Mouse (Mus musculus) embryonic stem cell, embryonic (primary cell): Measurements from ENCODE around the gene Dao.

Experiments used
- CTCF ChIA-PET, 4 experiments: fragments of 300-600 bp in 2 of 4; fragments of 350-600 bp in 2 of 4; sonication (Branson Sonifier 250); formaldehyde crosslinking; loops; one replicate each; lab custom pipeline; 2022; ENCODE audit warnings: inconsistent platforms in 2 of 4; lab: Charles Lee
- POLR2A ChIA-PET, 4 experiments: fragments of 300-600 bp in 2 of 4; fragments of 350-600 bp in 2 of 4; sonication (Branson Sonifier 250); formaldehyde crosslinking; loops; one replicate each; lab custom pipeline; 2022; ENCODE audit warnings: antibody characterized with exemption in 4 of 4, inconsistent platforms in 1 of 4; lab: Charles Lee

The Dao gene

DNA sequence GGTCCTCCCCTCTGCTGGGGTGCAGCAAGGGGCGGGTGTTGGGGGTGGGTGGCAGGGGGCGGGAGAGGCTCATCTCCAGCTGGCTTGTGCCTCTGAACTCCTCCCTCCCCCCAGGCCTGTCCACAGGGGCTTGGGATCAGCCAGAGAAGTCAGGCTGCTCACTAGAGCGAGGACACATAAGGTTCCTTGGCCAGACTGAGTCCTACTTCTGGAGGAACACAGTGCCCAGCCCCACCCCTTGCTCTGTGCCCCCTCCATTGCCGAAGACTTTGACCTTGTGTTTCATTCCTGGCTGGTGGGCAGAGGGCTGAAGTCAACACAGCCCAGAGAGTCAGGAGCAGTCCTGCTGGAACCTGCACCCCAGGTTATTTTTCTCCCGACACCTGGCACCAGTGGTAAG lies at the start of gene Dao:
Gene Dao, plus strand, starts transcription at position 162 of the 400 bp plus-strand sequence.
- CTCF ChIA-PET, result interaction anchor here in 1 of 4 experiments (0.6 kb wide), 1 partner anchor 121 kb away, joined by 4 read pairs; no protein-coding TSS in a partner anchor
- POLR2A ChIA-PET, result interaction anchor here in 1 of 4 experiments (1.2 kb wide), 1 partner anchor 44 kb away, joined by 3 read pairs; no protein-coding TSS in a partner anchor

DNA sequence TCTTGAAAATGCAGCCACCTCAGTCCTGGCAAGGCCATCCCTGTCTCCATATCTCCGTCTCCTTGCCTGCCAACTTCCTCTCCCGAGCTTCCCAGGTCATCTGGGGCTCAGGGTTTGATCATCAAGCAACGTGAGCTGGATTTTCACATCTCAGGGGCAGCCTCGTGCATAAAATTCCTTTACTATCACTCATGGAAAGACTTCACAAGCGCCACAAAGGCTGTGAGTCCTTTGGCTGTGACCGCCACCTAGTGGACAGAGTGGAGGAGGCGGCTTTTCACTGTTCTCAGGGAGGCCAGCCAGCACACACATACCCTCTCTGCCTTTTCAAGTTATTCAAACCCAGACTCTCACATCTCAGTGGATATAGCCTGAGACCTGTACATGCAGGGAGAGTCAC lies 49.1 kb upstream of the Dao start:
- ChIA-PET POLR2A (interaction anchor here in 2 of 4 experiments (0.6 to 2.3 kb wide), 22 partner anchors 8 to 181 kb away, joined by 3 to 19 read pairs (median 4); partner anchors contain the start of gene Iscu (in 1 of the 2)), CTCF (interaction anchor here (0.5 to 4.5 kb wide), 34 partner anchors 10 to 1366 kb away, joined by 3 to 69 read pairs (median 4); partner anchors contain the start of genes Iscu (in 1 of the 4) and Sart3 (in 1 of the 4))

DNA sequence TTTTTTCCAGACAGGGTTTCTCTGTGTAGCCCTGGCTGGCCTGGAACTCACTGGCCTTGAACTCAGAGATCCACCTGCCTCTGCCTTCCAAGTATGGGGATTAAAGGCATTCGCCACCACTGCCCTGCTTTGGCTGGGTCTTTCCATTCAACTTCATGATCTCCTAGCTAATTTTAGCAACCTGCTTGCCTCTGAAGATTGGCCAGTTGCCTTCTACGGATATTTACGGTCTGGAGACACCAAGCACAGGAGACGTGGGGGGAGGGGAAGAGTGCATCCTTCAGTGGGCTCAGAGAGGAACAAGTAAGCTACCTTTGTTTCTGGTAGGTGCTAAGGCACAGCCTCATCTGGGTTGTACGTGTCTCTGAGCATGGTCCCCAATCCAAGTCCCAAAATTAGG lies 48.2 kb upstream of the Dao start:
- CTCF ChIA-PET, result interaction anchor here (0.5 to 4.5 kb wide), 38 partner anchors 9 to 240 kb away, joined by 3 to 69 read pairs (median 4); partner anchors contain the start of genes Iscu (in 1 of the 4) and Sart3 (in 1 of the 4)

DNA sequence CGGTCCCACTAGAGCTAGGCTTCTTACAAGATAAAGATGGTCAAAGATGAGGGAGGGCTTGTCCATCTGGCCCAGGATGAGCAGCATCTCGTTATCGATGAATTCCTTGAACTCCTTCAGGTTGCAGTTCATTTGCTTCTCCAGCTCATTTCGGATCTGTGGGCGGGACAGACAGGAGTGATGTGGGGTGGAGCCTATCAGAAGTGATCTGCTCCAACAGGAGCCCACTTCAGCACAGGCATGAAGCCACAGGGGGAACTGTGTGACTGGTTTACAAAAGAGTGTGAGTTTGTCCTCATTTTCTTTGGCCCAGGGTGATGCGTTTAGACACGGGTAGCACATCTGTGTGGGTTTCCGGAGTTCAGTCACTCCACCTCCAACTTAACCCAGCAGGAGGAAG lies 47.8 kb upstream of the Dao start:
- ChIA-PET POLR2A (interaction anchor here in 3 of 4 experiments (0.5 to 2.3 kb wide), 31 partner anchors 9 to 370 kb away, joined by 3 to 19 read pairs (median 5); no protein-coding TSS in a partner anchor), CTCF (interaction anchor here (0.5 to 4.5 kb wide), 30 partner anchors 9 to 224 kb away, joined by 3 to 69 read pairs (median 4); no protein-coding TSS in a partner anchor)

More for the DNA sequence above, 48.2 kb upstream of the Dao start:
- POLR2A ChIA-PET, result interaction anchor here in 3 of 4 experiments (0.5 to 2.3 kb wide), 33 partner anchors 8 to 370 kb away, joined by 3 to 19 read pairs (median 5); no protein-coding TSS in a partner anchor

DNA sequence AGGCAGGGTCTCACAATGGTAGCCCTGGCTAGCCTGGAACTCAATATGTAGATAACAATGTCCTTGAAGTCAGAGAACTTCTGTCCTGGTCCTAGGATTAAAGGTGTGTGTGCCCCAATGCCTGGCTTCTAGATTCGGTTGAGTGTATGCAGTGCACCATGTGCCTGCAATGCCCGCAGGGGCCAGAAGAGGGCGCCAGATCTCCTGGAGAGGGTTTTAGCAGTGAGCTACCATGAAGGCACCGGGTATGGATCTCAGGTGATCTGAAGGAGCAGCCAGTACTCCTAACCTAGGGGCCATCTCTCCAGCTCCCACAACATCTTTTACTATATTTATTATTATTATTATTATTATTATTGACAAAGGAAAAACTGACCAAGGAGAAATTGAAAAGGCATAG lies 47.0 kb upstream of the Dao start:
- POLR2A ChIA-PET, result interaction anchor here in 3 of 4 experiments (0.5 to 2.2 kb wide), 30 partner anchors 8 to 210 kb away, joined by 3 to 12 read pairs (median 4); partner anchors contain the start of gene Ssh1 (in 1 of the 3)
- CTCF ChIA-PET, result interaction anchor here (0.5 to 4.5 kb wide), 71 partner anchors 8 to 1291 kb away, joined by 3 to 69 read pairs (median 4); partner anchors contain the start of gene Foxn4 (in 1 of the 4)

DNA sequence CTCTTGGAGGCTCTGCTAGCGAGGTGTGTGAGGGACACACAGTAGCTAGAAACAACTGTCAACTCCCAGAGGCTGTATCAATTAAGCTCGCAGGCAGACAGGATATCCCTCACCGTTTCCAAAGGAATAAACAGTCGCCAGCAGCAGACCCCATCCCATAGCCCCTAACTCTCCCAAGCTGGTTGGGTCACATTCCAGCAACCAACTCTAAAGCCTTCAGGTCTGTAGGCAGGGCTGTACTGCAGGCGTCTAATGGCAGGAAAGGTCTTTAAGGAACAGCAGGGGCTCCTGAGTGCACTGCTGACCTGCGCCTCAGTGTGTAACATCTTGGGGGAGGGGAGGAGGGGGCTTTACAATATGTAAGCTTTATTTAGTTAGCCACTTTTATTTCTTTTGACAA lies 44.5 kb upstream of the Dao start:
- ChIA-PET POLR2A (interaction anchor here in 3 of 4 experiments (0.6 to 16.3 kb wide), 25 partner anchors 9 to 197 kb away, joined by 3 to 428 read pairs (median 4); partner anchors contain the start of genes Dao (in 1 of the 3) and Ssh1 (in 1 of the 3)), CTCF (interaction anchor here (0.6 to 1.8 kb wide), 12 partner anchors 10 to 859 kb away, joined by 3 to 7 read pairs (median 3); partner anchors contain the start of gene Tmem211 (in 1 of the 4))

DNA sequence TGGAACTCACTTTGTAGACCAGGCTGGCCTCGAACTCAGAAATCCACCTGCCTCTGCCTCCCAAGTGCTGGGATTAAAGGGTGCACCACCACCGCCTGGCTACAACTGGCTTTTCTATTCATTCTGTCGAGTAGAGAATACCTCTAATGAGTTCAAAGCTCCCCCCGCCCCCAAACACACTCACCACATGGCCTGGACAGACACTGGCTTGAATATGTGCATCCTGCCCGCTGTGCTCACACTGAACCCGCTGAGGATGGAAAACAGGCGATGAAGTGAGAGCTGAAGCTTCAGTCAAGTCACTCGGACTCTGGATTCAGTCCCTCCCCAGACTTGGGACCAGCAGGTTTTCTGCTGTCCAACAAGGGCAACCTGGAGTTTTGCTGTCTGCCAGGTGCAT lies 43.1 kb upstream of the Dao start:
- ChIA-PET POLR2A (interaction anchor here in 2 of 4 experiments (0.6 to 16.3 kb wide), 22 partner anchors 8 to 171 kb away, joined by 3 to 428 read pairs (median 6); partner anchors contain the start of genes Coro1c (in 1 of the 2), Dao (in 1 of the 2) and Ung (in 1 of the 2)), CTCF (interaction anchor here (0.6 to 1.8 kb wide), 12 partner anchors 8 to 192 kb away, joined by 3 to 7 read pairs (median 3); no protein-coding TSS in a partner anchor)

DNA sequence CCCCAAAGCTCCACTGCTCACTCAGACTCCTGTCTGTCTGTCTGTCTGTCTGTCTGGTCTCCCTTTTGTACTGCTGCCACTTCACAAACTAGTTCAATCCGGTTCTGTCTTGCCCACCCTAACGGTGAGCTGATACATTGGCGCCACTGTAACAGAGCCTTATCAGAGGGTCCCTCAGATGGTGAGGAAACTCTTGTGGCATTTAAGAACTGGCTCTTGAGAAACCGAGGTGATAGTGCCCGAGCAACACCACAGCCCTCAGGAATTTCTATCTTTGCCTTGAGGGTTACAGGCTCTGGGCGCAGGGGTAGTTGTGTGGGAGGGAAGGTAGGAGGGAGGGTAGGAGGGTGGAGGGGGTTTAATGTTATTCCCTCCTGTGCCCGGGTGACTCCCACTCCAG lies 41.7 kb upstream of the Dao start:
- ChIA-PET CTCF (interaction anchor here in 2 of 4 experiments (0.8 to 1.5 kb wide), 3 partner anchors 11 to 85 kb away, joined by 3 to 4 read pairs (median 3); no protein-coding TSS in a partner anchor), POLR2A (interaction anchor here in 3 of 4 experiments (0.6 to 16.3 kb wide), 27 partner anchors 10 to 579 kb away, joined by 3 to 428 read pairs (median 6); partner anchors contain the start of gene Coro1c (in 2 of the 3))

DNA sequence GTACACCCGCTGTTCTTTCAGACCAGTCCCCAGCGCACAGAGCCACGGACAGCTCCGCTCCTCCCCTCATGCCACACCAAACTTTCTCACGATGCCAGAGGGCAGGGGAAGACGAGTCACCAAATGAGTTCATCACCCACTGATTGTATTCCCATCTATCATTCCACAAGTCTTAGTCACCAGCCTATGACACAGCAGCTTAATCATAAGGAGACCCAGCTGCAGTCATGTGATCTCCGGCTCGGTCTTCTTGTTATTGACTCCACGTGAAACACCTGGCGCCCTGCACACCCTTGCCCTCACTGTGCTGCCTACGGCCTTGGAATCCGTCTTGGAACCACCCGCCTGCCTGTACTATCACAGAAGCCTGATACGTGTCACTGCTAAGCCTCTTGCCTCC lies 38.5 kb upstream of the Dao start:
- POLR2A ChIA-PET, result interaction anchor here in 3 of 4 experiments (0.6 to 16.3 kb wide), 29 partner anchors 8 to 342 kb away, joined by 3 to 428 read pairs (median 7); partner anchors contain the start of genes Ssh1 (in 1 of the 3) and Ung (in 1 of the 3)
- CTCF ChIA-PET, result interaction anchor here (0.6 to 2.3 kb wide), 14 partner anchors 8 to 87 kb away, joined by 3 to 15 read pairs (median 4); no protein-coding TSS in a partner anchor

DNA sequence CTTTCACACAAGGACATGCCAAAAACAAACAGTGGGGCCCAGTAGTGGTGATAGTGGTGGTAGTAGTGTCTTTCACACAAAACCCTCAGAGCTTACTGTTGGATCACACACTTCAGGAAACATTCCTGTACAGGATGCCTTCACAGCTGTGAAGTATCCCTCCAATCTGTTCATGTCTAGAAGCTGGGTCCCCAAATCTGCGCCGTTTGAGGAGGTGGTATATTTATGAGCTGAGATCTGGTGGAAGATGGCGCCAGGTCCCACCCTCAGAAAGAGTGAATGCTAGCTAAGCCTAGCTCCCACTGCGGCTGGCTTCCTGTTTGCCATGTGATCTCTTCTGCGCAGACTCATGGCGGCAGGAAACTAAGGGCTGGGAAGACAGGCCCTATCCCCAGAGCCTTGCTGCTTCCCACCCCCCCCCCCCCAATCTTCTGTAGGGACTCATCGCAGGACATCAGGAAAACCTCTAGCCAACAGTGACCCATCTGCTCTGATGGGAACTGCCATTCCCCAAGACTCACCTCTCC lies 37.8 kb upstream of the Dao start:
- ChIA-PET POLR2A (interaction anchor here in 3 of 4 experiments (0.6 to 16.3 kb wide), 33 partner anchors 9 to 454 kb away, joined by 3 to 428 read pairs (median 5); partner anchors contain the start of gene Ssh1 (in 1 of the 3)), CTCF (interaction anchor here (0.6 to 2.3 kb wide), 13 partner anchors 9 to 162 kb away, joined by 3 to 10 read pairs (median 4); partner anchors contain the start of gene Coro1c (in 1 of the 4))

DNA sequence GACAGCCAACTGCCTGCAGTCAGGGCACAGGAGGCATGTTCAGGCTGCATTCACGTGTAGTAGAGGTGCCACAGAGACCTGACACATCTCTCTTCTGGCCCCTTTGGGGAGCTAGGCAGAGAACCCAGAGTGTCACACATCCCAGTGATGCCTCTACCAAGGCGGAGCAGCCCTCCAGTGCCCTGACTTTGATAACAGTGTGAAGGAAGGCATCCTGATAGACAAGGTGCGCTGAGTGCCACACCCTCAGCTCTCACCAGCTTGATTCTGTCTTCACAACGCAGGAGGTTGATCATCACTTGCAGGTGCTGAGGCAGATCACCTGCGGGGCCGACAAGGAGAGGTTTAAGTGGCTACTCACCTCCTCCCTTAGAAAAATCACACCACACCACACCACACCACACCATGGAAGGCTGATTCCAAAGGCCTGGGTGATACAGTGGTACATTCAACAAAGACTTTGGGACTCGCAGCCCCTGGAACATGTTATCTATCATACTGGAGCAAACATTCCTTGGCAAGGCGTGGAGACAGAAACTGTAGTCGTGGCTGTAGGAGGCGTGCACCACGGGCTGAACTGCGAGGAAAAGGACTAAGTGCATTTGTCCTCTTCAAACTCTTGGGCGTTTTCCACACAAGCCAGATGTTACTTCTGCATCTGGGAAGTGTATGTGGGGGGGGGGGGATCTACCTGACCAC lies 36.9 kb upstream of the Dao start:
- CTCF ChIA-PET, result interaction anchor here in 3 of 4 experiments (0.6 to 1.6 kb wide), 7 partner anchors 10 to 1976 kb away, joined by 3 to 5 read pairs (median 3); partner anchors contain the start of gene Coro1c (in 1 of the 3)
- POLR2A ChIA-PET, result interaction anchor here in 2 of 4 experiments (0.6 to 16.3 kb wide), 23 partner anchors 9 to 455 kb away, joined by 3 to 428 read pairs (median 5); partner anchors contain the start of gene Ssh1 (in 1 of the 2)

DNA sequence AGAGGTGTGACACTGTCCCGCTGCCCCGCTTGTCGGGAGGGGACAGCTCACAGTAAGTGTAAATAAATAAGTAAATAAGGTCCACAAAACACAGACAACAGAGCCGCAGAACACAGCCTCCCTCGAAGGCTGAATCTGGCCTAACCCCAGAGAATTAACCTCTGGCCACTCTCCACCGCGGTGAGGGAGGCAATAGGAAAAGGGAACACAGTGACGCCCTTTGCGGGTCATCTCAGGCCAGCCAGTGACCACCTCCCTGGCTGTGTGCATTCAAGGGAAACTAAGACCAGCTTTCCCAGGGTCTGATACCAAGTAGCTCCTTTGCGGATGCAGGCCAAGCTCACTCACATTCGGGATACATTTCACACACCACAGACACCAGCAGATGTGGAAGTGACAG lies 35.1 kb upstream of the Dao start:
- POLR2A ChIA-PET, result interaction anchor here in 2 of 4 experiments (0.6 to 16.4 kb wide), 14 partner anchors 5 to 1429 kb away, joined by 3 to 428 read pairs (median 6); partner anchors contain the start of genes Coro1c (in 1 of the 2) and Ssh1 (in 1 of the 2)
- CTCF ChIA-PET, result interaction anchor here in 2 of 4 experiments (0.9 to 1.4 kb wide), 3 partner anchors 9 to 13 kb away, joined by 3 to 5 read pairs (median 4); no protein-coding TSS in a partner anchor

DNA sequence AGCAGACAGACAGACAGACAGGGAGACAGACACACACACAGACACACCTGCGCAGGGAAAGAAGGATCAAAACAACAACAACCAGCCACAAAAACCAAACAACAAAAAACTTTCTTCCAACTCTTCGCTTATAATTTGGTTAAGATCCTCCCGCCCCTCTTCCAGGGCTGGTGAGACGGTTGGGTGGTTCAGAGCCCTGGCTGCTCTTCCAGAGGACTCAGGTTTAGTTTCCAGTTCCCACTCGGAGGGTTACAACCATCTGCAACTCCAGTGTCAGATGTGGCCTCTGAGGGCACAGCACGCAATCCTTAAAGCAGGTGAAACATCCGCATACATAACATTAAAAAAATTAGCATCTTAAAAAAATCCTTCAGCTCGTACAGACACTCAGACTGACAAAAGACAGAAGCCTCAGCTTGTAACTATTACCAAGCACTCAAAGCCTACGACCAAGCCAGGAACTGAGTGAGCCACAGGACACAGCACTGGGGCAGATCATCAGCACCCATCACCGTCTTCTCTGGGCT lies 32.0 kb upstream of the Dao start:
- CTCF ChIA-PET, result interaction anchor here (0.5 to 3.3 kb wide), 8 partner anchors 9 to 29 kb away, joined by 3 to 30 read pairs (median 4); no protein-coding TSS in a partner anchor
- POLR2A ChIA-PET, result interaction anchor here in 3 of 4 experiments (0.9 to 19.1 kb wide), 32 partner anchors 5 to 647 kb away, joined by 3 to 428 read pairs (median 6); partner anchors contain the start of genes Ssh1 (in 2 of the 3), Coro1c (in 1 of the 3) and Ung (in 1 of the 3)

DNA sequence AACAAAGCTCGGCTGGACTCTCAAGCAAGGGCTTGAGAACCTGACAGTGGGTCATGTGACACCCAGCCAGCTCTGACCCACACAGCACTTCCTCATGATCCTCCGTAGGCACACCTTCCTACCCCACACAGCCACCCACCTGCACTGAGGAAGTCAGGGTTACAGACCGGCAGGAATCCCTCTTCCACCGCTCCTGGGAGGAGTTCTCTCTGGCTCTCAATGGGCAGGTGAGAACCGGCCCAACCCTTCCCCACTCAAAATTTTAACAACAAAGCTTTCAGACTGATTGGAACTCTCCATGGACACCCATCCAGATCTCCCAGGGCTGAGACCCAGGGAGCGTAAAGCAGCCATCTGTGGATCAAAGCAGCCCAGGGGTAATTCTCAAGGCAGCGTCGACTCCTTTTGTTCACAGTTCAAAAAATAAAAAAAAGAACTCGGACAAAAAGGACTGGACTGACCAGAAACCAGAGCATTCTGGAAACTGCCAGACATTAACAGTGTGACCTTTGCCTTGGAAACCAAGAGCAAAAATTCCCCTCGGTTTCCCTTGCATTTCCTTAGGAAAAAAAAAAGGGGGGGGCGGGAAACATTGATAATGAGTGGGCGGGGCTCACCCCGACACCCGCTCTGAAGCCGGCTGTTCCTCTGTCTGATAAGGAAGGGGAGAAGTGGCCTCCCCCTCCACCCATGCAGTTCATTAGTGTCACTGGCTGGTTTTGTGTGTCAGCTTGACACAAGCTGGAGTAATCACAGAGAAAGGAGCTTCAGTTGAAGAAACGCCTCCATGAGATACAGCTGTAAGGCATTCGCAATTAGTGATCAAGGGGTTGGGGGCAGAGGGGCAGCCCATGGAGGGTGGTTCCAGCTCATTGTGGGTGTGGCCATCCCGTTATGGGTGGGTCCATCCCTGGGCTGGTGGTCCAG lies 30.7 kb upstream of the Dao start:
- ChIA-PET POLR2A (interaction anchor here (0.5 to 19.1 kb wide), 64 partner anchors 6 to 648 kb away, joined by 3 to 428 read pairs (median 4); partner anchors contain the start of genes Ssh1 (in 3 of the 4), Coro1c (in 2 of the 4), Iscu (in 1 of the 4) and Sart3 (in 1 of the 4)), CTCF (interaction anchor here (0.6 to 3.3 kb wide), 17 partner anchors 8 to 598 kb away, joined by 3 to 30 read pairs (median 5); no protein-coding TSS in a partner anchor)

DNA sequence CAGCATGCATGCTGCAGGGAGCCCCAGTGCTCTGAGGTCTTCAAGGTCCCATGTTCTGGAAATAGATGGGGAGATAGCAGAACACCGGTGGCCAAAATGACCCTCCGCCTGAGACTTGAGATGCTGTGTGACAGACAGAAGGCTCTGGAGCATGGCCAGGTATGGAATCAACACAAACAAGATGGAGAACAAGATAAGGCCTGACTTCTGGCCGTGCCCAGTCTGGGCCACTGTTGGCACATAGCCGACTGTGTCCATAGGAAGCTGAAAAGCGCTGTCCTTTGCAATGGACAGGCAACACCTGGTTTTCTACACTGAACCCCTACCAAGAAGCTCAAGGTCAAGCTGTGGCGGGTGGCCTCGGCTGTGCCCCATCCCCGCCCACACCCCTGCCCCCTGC lies 29.7 kb upstream of the Dao start:
- ChIA-PET CTCF (interaction anchor here in 2 of 4 experiments (0.9 to 3.3 kb wide), 6 partner anchors 9 to 73 kb away, joined by 3 to 30 read pairs (median 6); no protein-coding TSS in a partner anchor), POLR2A (interaction anchor here in 3 of 4 experiments (0.6 to 19.1 kb wide), 27 partner anchors 5 to 157 kb away, joined by 3 to 428 read pairs (median 6); partner anchors contain the start of genes Ssh1 (in 3 of the 3), Coro1c (in 1 of the 3) and Ung (in 1 of the 3))
